24 mouse cellular contexts compared by ENCODE assay signal in genomic region chr17:31588115-31588514, GRCm38 (mm10). TPM values are rescaled to one million over a fixed set of nuclear protein-coding genes. Genes with fewer than 3 reads are reported as not detected.
DNase-seq lines count a peak whose midpoint lies in the region; ATAC-seq and TF ChIP-seq lines count a peak whose summit lies in the region.
"Had no signal": no experiment of that assay in that cellular context is flagged by ENCODE, and none has a peak within 500 bp of the region (broad histone marks: within the 10 kb centered on the region; RNA-seq: fewer than 3 reads in every experiment).

No protein-coding gene starts in this region.

- 47% methylated on average over 7 of the region's 7 CpGs for WGBS in kidney, adult 2 months
- 79% methylated on average over 7 of the region's 7 CpGs for WGBS in kidney, embryonic 16.5 days
- 61% methylated on average over 7 of the region's 7 CpGs for WGBS in intestine, embryonic 16.5 days
- WGBS in midbrain, embryonic 11.5 days, result 83% methylated on average over 7 of the region's 7 CpGs

- TF ChIP-seq POLR2A in kidney, adult 2 months (IDR thresholded peaks at IDR 0.05; ENCODE audit: low read depth, low read length), result no peak
- no peak for TF ChIP-seq POLR2A in ES-Bruce4 (IDR thresholded peaks at IDR 0.05; ENCODE audit: insufficient read depth, low read length)

- no peaks in the 10 kb centered on the region for H3K27me3 ChIP-seq in kidney, adult 2 months (replicated peaks; ENCODE audit: control insufficient read depth, insufficient read depth, low read length)
- no peaks in the 10 kb centered on the region for H3K27me3 ChIP-seq in kidney, embryonic 16.5 days (ENCODE audit: insufficient read depth, low read length)
- H3K27me3 ChIP-seq in ES-Bruce4 (ENCODE audit: control insufficient read depth, insufficient read depth, low read length, poor library complexity, severe bottlenecking), result no peaks in the 10 kb centered on the region
- H3K27me3 ChIP-seq in intestine, embryonic 16.5 days (replicated peaks; ENCODE audit: control insufficient read depth, insufficient read depth, low read length), result no peaks in the 10 kb centered on the region
- H3K27me3 ChIP-seq in midbrain, embryonic 11.5 days (ENCODE audit: control insufficient read depth, insufficient read depth, low read length), result no peaks in the 10 kb centered on the region
- H3K27me3 ChIP-seq: embryonic facial prominence, embryonic 13.5 days; forebrain, embryonic 13.5 days; heart, embryonic 15.5 days; midbrain, embryonic 13.5 days had no signal

- no peak for ATAC-seq in kidney, embryonic 16.5 days (ENCODE audit: low FRiP score, low TSS enrichment)
- peak; percentile 75 for ATAC-seq in intestine, embryonic 16.5 days
- no peak for ATAC-seq in midbrain, embryonic 11.5 days (ENCODE audit: low FRiP score)
- ATAC-seq: activated CD4-positive, CD25-positive, alpha-beta regulatory T cell, adult 4 months; forebrain, embryonic 13.5 days; midbrain, embryonic 13.5 days had no signal

- H3K9ac ChIP-seq in kidney, embryonic 16.5 days (replicated peaks; ENCODE audit: low read length), result no peak overlapping the region
- H3K9ac ChIP-seq in ES-Bruce4 (ENCODE audit: low read depth, poor library complexity, severe bottlenecking), result no peak overlapping the region
- H3K9ac ChIP-seq in intestine, embryonic 16.5 days (ENCODE audit: low read depth, low read length), result no peak overlapping the region
- no peak overlapping the region for H3K9ac ChIP-seq in midbrain, embryonic 11.5 days (ENCODE audit: low read length)
- H3K9ac ChIP-seq: embryonic facial prominence, embryonic 13.5 days; forebrain, embryonic 13.5 days; heart, embryonic 15.5 days; hindbrain, embryonic 14.5 days; midbrain, embryonic 13.5 days had no signal

- peaks cover 10% of the 10 kb centered on the region for H3K4me1 ChIP-seq in kidney, adult 2 months (ENCODE audit: control insufficient read depth, insufficient read depth, low read length)
- no peaks in the 10 kb centered on the region for H3K4me1 ChIP-seq in kidney, embryonic 16.5 days (ENCODE audit: insufficient read depth, low read length)
- peaks cover 19% of the 10 kb centered on the region for H3K4me1 ChIP-seq in ES-Bruce4 (ENCODE audit: control insufficient read depth, insufficient read depth, low read length)
- H3K4me1 ChIP-seq in intestine, embryonic 16.5 days (ENCODE audit: control insufficient read depth, insufficient read depth, low read length), result no peaks in the 10 kb centered on the region
- no peaks in the 10 kb centered on the region for H3K4me1 ChIP-seq in midbrain, embryonic 11.5 days (ENCODE audit: control insufficient read depth, insufficient read depth, low read length)
- H3K4me1 ChIP-seq: midbrain, embryonic 13.5 days had no signal

- H3K4me2 ChIP-seq in kidney, embryonic 16.5 days (replicated peaks; ENCODE audit: low read depth, low read length), result no peak overlapping the region
- H3K4me2 ChIP-seq in intestine, embryonic 16.5 days (ENCODE audit: low read depth, low read length), result no peak overlapping the region
- no peak overlapping the region for H3K4me2 ChIP-seq in midbrain, embryonic 11.5 days
- H3K4me2 ChIP-seq: embryonic facial prominence, embryonic 13.5 days; forebrain, embryonic 13.5 days; heart, embryonic 15.5 days; hindbrain, embryonic 14.5 days; midbrain, embryonic 13.5 days had no signal

- no peak for TF ChIP-seq CTCF in kidney, adult 2 months (conservative IDR thresholded peaks at IDR 0.05; ENCODE audit: insufficient read depth, insufficient read length, low read depth, low read length)
- no peak for TF ChIP-seq CTCF in ES-Bruce4 (IDR thresholded peaks at IDR 0.05; ENCODE audit: low read depth, low read length)

- H3K4me3 ChIP-seq in kidney, adult 2 months (ENCODE audit: insufficient read depth, low read depth, low read length), result no peak overlapping the region
- no peak overlapping the region for H3K4me3 ChIP-seq in kidney, embryonic 16.5 days (ENCODE audit: low read length)
- no peak overlapping the region for H3K4me3 ChIP-seq in ES-Bruce4 (ENCODE audit: low read depth, low read length)
- H3K4me3 ChIP-seq in intestine, embryonic 16.5 days (ENCODE audit: low read length), result no peak overlapping the region
- H3K4me3 ChIP-seq in midbrain, embryonic 11.5 days (ENCODE audit: low read depth, low read length), result no peak overlapping the region
- H3K4me3 ChIP-seq: embryonic facial prominence, embryonic 13.5 days; erythroblast, embryonic 14.5 days; forebrain, embryonic 13.5 days; heart, embryonic 15.5 days; midbrain, embryonic 13.5 days had no signal

- peak overlapping the region; percentile 93 for H3K27ac ChIP-seq in kidney, adult 2 months (ENCODE audit: insufficient read depth, low read depth, low read length)
- no peak overlapping the region for H3K27ac ChIP-seq in kidney, embryonic 16.5 days (ENCODE audit: low read length)
- peak overlapping the region; percentile 76 for H3K27ac ChIP-seq in ES-Bruce4 (ENCODE audit: insufficient read depth, low read length)
- peak overlapping the region; percentile 30 for H3K27ac ChIP-seq in intestine, embryonic 16.5 days (ENCODE audit: low read length)
- no peak overlapping the region for H3K27ac ChIP-seq in midbrain, embryonic 11.5 days (ENCODE audit: low read depth, low read length)
- H3K27ac ChIP-seq: embryonic facial prominence, embryonic 13.5 days; forebrain, embryonic 13.5 days; heart, embryonic 15.5 days; hindbrain, embryonic 14.5 days; midbrain, embryonic 13.5 days had no signal

- no peaks in the 10 kb centered on the region for H3K9me3 ChIP-seq in kidney, embryonic 16.5 days (ENCODE audit: low read length)
- no peaks in the 10 kb centered on the region for H3K9me3 ChIP-seq in ES-Bruce4 (replicated peaks; ENCODE audit: control insufficient read depth, insufficient read depth, low read length, poor library complexity, severe bottlenecking)
- H3K9me3 ChIP-seq in intestine, embryonic 16.5 days (ENCODE audit: control insufficient read depth, low read length), result no peaks in the 10 kb centered on the region
- no peaks in the 10 kb centered on the region for H3K9me3 ChIP-seq in midbrain, embryonic 11.5 days (ENCODE audit: control insufficient read depth, low read length)
- H3K9me3 ChIP-seq: embryonic facial prominence, embryonic 13.5 days; forebrain, embryonic 13.5 days; heart, embryonic 15.5 days; midbrain, embryonic 13.5 days had no signal

- intact Hi-C loops in left cerebral cortex, postnatal 36 days (cut with DNase I), result no loop called here

- peak; percentile 86 for DNase-seq in kidney, adult 2 months
- DNase-seq in kidney, postnatal 25 days, result peak; percentile 40 to 66
- DNase-seq in testis, postnatal 14 days (ENCODE audit: low spot score), result no peak
- no peak for DNase-seq in midbrain, embryonic 11.5 days (ENCODE audit: low spot score, missing footprints)
- no peak for DNase-seq in left cerebral cortex, postnatal 36 days (ENCODE audit: low spot score in 2 of 2)
- DNase-seq: adrenal gland, postnatal 10 days; cerebellum, adult 8-10 months; cerebellum, postnatal 36 days; embryo, embryonic 11 days; heart, postnatal 36 days; lung, adult 2 months; spleen, adult 18-20 months; thymus, postnatal 14 days had no signal

- H3K36me3 ChIP-seq in kidney, adult 2 months (ENCODE audit: control insufficient read depth, insufficient read depth, low read length), result no peaks in the 10 kb centered on the region
- peaks cover 38% of the 10 kb centered on the region for H3K36me3 ChIP-seq in kidney, embryonic 16.5 days (ENCODE audit: insufficient read depth, low read length)
- peaks cover 4% of the 10 kb centered on the region; the same call in 1 of the 2 replicates for H3K36me3 ChIP-seq in ES-Bruce4 (ENCODE audit: control insufficient read depth, insufficient read depth, low read length, poor library complexity, severe bottlenecking)
- H3K36me3 ChIP-seq in intestine, embryonic 16.5 days (ENCODE audit: control insufficient read depth, insufficient read depth, low read length), result peaks cover 19% of the 10 kb centered on the region
- peaks cover 3% of the 10 kb centered on the region; the same call in 1 of the 2 replicates for H3K36me3 ChIP-seq in midbrain, embryonic 11.5 days (ENCODE audit: control insufficient read depth, insufficient read depth, low read length)

- TF ChIP-seq EP300 in ES-Bruce4 (IDR thresholded peaks at IDR 0.05; ENCODE audit: insufficient read depth, low read depth, low read length), result no peak

RNA-seq across cellular contexts. Expression of gene Pknox1, which starts 23.6 kb away (rescaled TPM):
- 19.2 and 19.9 TPM in 2 replicates for polyA plus RNA-seq in kidney, adult 2 months (2012; rRNA removed)
- polyA plus RNA-seq in kidney, embryonic 16.5 days (2015; fragmentation: Nextera tagmentation; extraction: Ambion mirVana), result 38.2 and 44.5 TPM in 2 replicates
- 42.7 and 52.9 TPM in 2 replicates for polyA plus RNA-seq in ES-Bruce4 (2011; ENCODE audit: insufficient read depth, insufficient read length, low read depth, missing spikeins)
- polyA plus RNA-seq in intestine, embryonic 16.5 days (2015; fragmentation: Nextera tagmentation; extraction: Ambion mirVana), result 25.7 and 27.4 TPM in 2 replicates
- 22.4 and 22.7 TPM in 2 replicates for polyA plus RNA-seq in midbrain, embryonic 11.5 days (2014; fragmentation: Nextera tagmentation; extraction: Ambion mirVana)
- total RNA-seq in left cerebral cortex, postnatal 36 days (2021), result 10 to 100 TPM; 13.1 to 17.8 TPM

RNA-seq across cellular contexts. Expression of gene Cbs, which starts 48.9 kb away (rescaled TPM):
- polyA plus RNA-seq in kidney, adult 2 months (2012; rRNA removed), result 140 and 154 TPM in 2 replicates
- polyA plus RNA-seq in kidney, embryonic 16.5 days (2015; fragmentation: Nextera tagmentation; extraction: Ambion mirVana), result 3.8 and 5.0 TPM in 2 replicates
- 19.5 and 32.8 TPM in 2 replicates for polyA plus RNA-seq in ES-Bruce4 (2011; ENCODE audit: insufficient read depth, insufficient read length, low read depth, missing spikeins)
- 12.2 and 12.5 TPM in 2 replicates for polyA plus RNA-seq in intestine, embryonic 16.5 days (2015; fragmentation: Nextera tagmentation; extraction: Ambion mirVana)
- 0.62 and 1.1 TPM in 2 replicates for polyA plus RNA-seq in midbrain, embryonic 11.5 days (2014; fragmentation: Nextera tagmentation; extraction: Ambion mirVana)
- 10 to 100 TPM; 34.8 to 50.0 TPM for total RNA-seq in left cerebral cortex, postnatal 36 days (2021)
- total RNA-seq: megakaryocyte, adult 5-6 weeks had no signal

Comparison
In these comparisons a context has a peak if more than half of its experiments do, and no peak if none do; other contexts are left out.
1. H3K27ac ChIP-seq: peak in kidney, adult 2 months (single experiment), ES-Bruce4 (single experiment) and intestine, embryonic 16.5 days (single experiment); none in kidney, embryonic 16.5 days (single experiment) and midbrain, embryonic 11.5 days (single experiment).
2. DNase-seq: peak in kidney, adult 2 months (single experiment) and kidney, postnatal 25 days (2 of 2); none in testis, postnatal 14 days (single experiment), midbrain, embryonic 11.5 days (single experiment) and left cerebral cortex, postnatal 36 days (0 of 2).